Mouse (Mus musculus) urinary bladder, postnatal 14 days (tissue): ENCODE results near the gene Sema3e.

Source experiments
- DNase-seq: peaks from one replicate; pipeline ENCODE4 v3.0.0; 2021; ENCODE audit warnings: low spot score

Gene Sema3e

DNA sequence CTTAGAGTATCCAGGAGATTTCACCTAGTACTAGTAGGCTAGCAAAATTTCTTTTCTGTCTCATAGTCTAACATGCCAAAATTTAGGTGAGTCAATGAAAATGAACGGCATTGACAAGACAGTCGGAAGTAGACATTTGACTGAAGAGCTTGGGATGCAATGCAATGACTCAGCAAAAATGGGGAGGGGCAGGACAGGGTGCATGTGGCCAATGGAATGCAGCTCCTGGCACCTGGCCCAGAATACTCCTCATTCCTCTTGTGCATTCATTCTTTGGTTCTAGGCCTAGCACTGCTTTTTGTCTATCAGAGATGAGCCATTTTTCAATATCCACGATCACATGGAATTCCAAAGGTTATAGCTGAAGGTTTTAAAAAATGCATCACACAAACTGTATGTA is 48.1 kb downstream of the Sema3e start:
- peak; percentile 52 for DNase-seq

DNA sequence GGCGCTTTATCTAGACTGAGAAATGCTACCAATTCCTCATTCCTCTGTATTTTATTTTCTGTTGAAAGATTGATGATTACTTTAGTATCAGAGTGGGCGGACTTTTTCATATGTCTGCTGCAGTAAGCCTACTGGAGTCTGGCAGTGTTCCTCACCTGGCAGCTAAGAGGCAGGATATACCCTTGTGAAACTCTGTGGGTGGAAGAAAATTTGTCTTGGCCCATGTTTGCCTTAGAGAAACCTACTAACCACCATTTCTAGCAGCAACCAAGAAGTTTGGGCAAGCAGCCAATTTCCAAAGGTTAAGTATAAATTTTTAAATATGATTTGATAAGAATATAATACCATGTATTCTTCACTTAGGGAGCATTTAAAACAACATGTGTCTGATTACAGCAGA is 63.0 kb downstream of the Sema3e start:
- DNase-seq: no peak

DNA sequence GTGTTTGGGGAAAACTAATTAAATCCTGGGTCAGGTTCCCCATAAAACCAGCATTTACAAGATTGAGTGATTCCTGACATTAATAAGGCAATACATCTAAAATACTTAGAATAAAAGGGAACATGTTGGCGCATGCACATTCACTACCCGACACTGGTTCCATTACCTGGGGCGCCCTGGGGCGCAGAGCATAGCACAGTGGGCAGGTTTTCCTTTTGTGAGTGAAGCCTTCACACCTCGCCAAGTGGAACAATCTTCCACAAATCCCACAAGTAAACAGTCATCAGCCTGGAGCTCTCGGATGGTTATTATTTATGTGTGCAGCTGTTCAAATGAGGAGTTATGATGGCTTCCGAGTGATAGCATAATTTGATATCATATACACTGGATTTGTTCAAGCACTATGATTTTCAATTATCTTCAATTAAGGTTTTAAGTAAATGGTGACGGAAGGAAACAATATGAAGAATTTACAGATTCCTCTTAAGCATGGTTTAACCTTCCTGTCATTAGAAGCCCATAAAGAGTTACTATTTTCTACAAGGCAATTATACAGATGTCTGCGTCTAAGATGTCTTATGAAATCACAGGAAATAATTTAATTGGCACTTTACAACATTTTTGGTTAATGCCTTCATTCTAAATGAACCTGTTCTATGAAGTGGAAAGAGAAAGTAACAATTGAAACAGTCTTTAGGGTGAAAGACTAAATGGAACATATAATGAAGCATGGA is 65.0 kb downstream of the Sema3e start:
- DNase-seq: no peak

- no peak for DNase-seq
Measured at GRCm38 (mm10) chr5:14090609-14090969, 65.5 kb downstream of the Sema3e start.

DNA sequence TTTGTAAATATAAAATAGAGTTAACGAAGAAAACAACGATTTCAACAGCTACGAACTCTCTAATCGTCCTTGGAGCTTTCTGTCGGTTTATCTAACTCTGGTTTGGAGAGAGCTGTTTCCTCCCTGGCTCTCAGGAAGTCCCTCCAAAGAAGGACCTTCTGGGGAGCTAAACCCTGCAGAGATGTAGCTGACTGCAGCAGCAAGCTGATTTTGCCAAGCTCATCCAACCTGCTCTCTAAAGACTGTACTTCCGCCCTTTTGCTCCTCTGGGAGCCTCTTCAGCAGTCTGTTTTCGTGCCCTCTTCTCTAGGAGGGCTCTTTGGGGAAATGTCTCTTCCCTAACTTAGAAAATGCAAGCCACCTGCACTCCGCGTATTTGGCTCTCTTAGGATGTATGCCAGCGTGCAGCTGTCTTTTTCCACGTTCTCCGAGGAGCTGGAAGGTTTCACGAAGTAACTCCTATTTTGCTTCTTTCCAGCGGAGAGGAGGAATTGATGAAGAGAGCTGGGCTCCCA is 67.2 kb downstream of the Sema3e start:
- no peak for DNase-seq

- DNase-seq: no peak
Measured at GRCm38 (mm10) chr5:14096196-14096595, 71.1 kb downstream of the Sema3e start.

DNA sequence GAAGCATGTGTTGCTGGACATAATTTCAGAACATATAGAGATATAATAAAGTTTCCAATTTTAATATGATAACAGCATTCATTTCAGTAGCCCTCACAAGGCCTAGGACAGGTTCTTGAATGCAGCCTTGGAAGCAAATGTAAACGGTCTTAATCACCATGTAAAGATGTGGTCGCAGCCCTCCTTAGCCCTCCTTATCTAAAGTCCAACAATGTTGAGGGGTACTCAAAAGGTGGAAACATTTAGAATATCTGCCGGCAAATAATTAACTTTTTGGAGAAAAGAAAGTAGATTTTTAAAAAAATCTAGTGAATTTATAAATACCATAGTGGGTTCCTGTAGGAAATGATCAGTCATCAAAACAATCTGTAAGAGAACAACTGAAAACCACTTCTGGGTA is 73.6 kb downstream of the Sema3e start:
- DNase-seq: no peak

DNA sequence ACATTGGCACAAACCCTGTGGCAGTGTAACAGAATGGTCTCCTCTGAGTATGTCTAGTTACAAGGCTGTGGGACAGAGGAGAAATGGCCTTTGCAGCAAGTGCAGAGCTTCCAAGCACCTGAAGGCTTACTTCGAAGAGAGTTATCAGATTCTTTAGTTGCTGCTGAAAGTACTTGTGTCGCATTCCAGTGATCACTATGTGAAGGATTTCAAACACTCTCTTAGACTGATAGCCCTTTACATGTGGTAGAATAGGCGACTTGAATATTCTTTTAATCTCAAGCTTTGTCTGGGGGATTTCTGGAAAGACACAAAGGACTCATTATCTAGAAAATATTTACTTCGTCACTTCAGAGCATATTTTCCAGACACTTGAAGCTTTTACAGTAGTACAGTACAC is 82.3 kb downstream of the Sema3e start:
- no peak for DNase-seq

DNA sequence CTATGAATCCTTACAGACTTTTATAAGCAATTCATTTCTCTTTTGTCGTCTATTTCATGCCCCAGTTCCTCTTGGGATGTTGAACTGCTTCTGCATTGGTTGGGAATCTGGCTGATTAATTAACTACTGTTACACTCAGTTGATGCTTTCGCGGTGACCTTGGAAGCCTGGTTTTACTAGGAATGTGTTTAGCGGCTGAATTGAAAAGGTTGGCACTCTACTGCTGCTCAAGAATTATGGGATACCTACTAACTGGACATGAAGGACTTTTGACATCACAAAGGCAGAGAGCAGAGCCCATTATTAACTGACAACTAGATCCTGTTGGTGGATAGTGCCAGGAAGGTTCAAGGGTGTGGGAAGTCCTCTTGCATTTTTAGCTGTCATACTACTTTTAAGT is 83.9 kb downstream of the Sema3e start:
- no peak for DNase-seq

- DNase-seq: no peak
Measured at GRCm38 (mm10) chr5:14111401-14111800, 86.3 kb downstream of the Sema3e start.

GRCm38 (mm10) chr5:14121902-14122301 is 96.8 kb downstream of the Sema3e start:
- DNase-seq: no peak

- no peak for DNase-seq
Measured at GRCm38 (mm10) chr5:14126591-14126990, 101.5 kb downstream of the Sema3e start.

- DNase-seq: no peak
Measured at GRCm38 (mm10) chr5:14135929-14136328, 110.9 kb downstream of the Sema3e start.

GRCm38 (mm10) chr5:14138725-14139124 is 113.6 kb downstream of the Sema3e start:
- no peak for DNase-seq

GRCm38 (mm10) chr5:14162579-14162978 is 137.5 kb downstream of the Sema3e start:
- DNase-seq: peak; percentile 16

GRCm38 (mm10) chr5:14163280-14163679 is 138.2 kb downstream of the Sema3e start:
- DNase-seq: no peak

GRCm38 (mm10) chr5:14167776-14168175 is 142.7 kb downstream of the Sema3e start:
- no peak for DNase-seq

GRCm38 (mm10) chr5:14173355-14174183 is 148.5 kb downstream of the Sema3e start:
- DNase-seq: no peak

GRCm38 (mm10) chr5:14180571-14180970 is 155.5 kb downstream of the Sema3e start:
- DNase-seq: no peak

GRCm38 (mm10) chr5:14182156-14182555 is 157.1 kb downstream of the Sema3e start:
- no peak for DNase-seq

GRCm38 (mm10) chr5:14195172-14195819 is 170.2 kb downstream of the Sema3e start:
- no peak for DNase-seq

GRCm38 (mm10) chr5:14198344-14199040 is 173.4 kb downstream of the Sema3e start:
- no peak for DNase-seq
